Mouse (Mus musculus) lung, postnatal 0 days (tissue): ENCODE data around the gene Eps8.

Experiments
- CTCF ChIP-seq: IDR thresholded peaks from 2 replicates; pipeline ENCODE4 v1.5.1; 2016; ENCODE audit warnings: antibody characterized with exemption, mild to moderate bottlenecking
- EP300 ChIP-seq: IDR thresholded peaks from 2 replicates; pipeline ENCODE4 v1.6.1; 2016; ENCODE audit warnings: antibody characterized with exemption, mild to moderate bottlenecking, control low read depth

GRCm38 (mm10) chr6:137668331-137668730 is 13.7 kb upstream of the Eps8 start:
- TF ChIP-seq EP300 (no peak), CTCF (no peak)
